Mouse (Mus musculus): ENCODE data around the gene Zfp286. TPM values are rescaled to one million over a fixed set of nuclear protein-coding genes. Genes with fewer than 3 reads are reported as not detected.

Zfp286 gene
- polyA plus RNA-seq (2015; fragmentation: Nextera tagmentation; extraction: Ambion mirVana), result 0.39 and 0.69 TPM in 2 replicates

GRCm38 (mm10) chr11:62788935-62789616, at the start of gene Zfp286:
TSS of gene Zfp286 (minus strand) at chr11:62789462.
- WGBS (ENCODE audit: insufficient replicate concordance), result 6% methylated on average over 34 of the region's 34 CpGs
- ATAC-seq (peak; percentile 72), DNase-seq (peak; percentile 66)
- 0 out of 2 replicates have a peak, but pooled peaks cover 3% of the 10 kb centered on the region for H3K27me3 ChIP-seq (ENCODE audit: insufficient read depth, low read length)
- H3K27ac ChIP-seq (ENCODE audit: low read depth), result no peak within 1 kb of the TSS
- H3K9me3 ChIP-seq (ENCODE audit: low read length), result no peaks in the 10 kb centered on the region
- H3K4me2 ChIP-seq (ENCODE audit: low read depth, low read length), result peak within 1 kb of the TSS; percentile 86
- peaks cover 10% of the 10 kb centered on the region for H3K4me1 ChIP-seq (ENCODE audit: insufficient read depth)
- H3K9ac ChIP-seq (replicated peaks), result peak within 1 kb of the TSS; percentile 51; the same call in 1 of the 2 replicates
- H3K4me3 ChIP-seq (ENCODE audit: low read depth, low read length), result peak within 1 kb of the TSS; percentile 48
- no peaks in the 10 kb centered on the region for H3K36me3 ChIP-seq (replicated peaks; ENCODE audit: insufficient read depth, low read length)
- TF ChIP-seq CTCF (IDR thresholded peaks at IDR 0.05; ENCODE audit: low read depth), result no peak
- TF ChIP-seq EP300 (IDR thresholded peaks at IDR 0.05; ENCODE audit: low read depth), result no peak

- Histone ChIP-seq H3K9ac (replicated peaks) (no peak overlapping the region), H3K9me3 (ENCODE audit: low read length) (no peaks in the 10 kb centered on the region), H3K27ac (ENCODE audit: low read depth) (no peak overlapping the region), H3K4me1 (ENCODE audit: insufficient read depth) (no peaks in the 10 kb centered on the region), H3K4me3 (ENCODE audit: low read depth, low read length) (no peak overlapping the region), H3K27me3 (ENCODE audit: insufficient read depth, low read length) (no peaks in the 10 kb centered on the region), H3K36me3 (replicated peaks; ENCODE audit: insufficient read depth, low read length) (no peaks in the 10 kb centered on the region), H3K4me2 (ENCODE audit: low read depth, low read length) (no peak overlapping the region)
- DNase-seq (no peak), ATAC-seq (no peak)
- TF ChIP-seq CTCF (IDR thresholded peaks at IDR 0.05; ENCODE audit: low read depth) (no peak), EP300 (IDR thresholded peaks at IDR 0.05; ENCODE audit: low read depth) (no peak)
These were observed 42.6 kb upstream of the Zfp286 start for GRCm38 (mm10) chr11:62831906-62832305.

DNA sequence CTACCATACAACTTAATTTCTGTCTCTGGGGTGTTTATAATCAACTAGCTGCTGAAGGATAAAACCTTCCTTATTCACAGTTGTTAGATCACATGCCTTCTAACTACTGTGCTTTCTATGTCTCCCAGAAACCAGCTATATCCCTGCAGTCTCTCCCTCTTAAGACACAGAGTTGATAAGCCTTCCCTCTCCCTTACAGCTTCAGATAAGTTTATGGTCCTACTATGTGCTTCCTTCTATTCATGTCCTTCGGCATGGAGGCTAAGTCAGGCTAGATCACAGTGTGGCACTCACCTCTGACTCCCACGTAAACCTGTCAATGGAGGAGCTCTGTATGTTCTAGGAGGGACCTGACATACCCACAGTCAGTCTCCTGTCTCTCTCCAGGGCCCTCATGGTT, 41.1 kb upstream of the Zfp286 start:
- H3K4me1 ChIP-seq (ENCODE audit: insufficient read depth), result no peaks in the 10 kb centered on the region
- H3K27me3 ChIP-seq (ENCODE audit: insufficient read depth, low read length), result no peaks in the 10 kb centered on the region
- no peak overlapping the region for H3K4me2 ChIP-seq (ENCODE audit: low read depth, low read length)
- TF ChIP-seq CTCF (IDR thresholded peaks at IDR 0.05; ENCODE audit: low read depth), result no peak
- no peak for TF ChIP-seq EP300 (IDR thresholded peaks at IDR 0.05; ENCODE audit: low read depth)
- H3K4me3 ChIP-seq (ENCODE audit: low read depth, low read length), result no peak overlapping the region
- no peaks in the 10 kb centered on the region for H3K36me3 ChIP-seq (replicated peaks; ENCODE audit: insufficient read depth, low read length)
- H3K9ac ChIP-seq (replicated peaks), result no peak overlapping the region
- no peak for ATAC-seq
- H3K27ac ChIP-seq (ENCODE audit: low read depth), result no peak overlapping the region
- DNase-seq, result no peak
- WGBS (ENCODE audit: insufficient replicate concordance), result 72% methylated on average over 2 of the region's 2 CpGs
- no peaks in the 10 kb centered on the region for H3K9me3 ChIP-seq (ENCODE audit: low read length)

GRCm38 (mm10) chr11:62827911-62828310, 38.6 kb upstream of the Zfp286 start:
- no peak for DNase-seq
- Histone ChIP-seq H3K4me1 (ENCODE audit: insufficient read depth) (no peaks in the 10 kb centered on the region), H3K36me3 (replicated peaks; ENCODE audit: insufficient read depth, low read length) (no peaks in the 10 kb centered on the region), H3K4me2 (ENCODE audit: low read depth, low read length) (no peak overlapping the region), H3K9ac (replicated peaks) (no peak overlapping the region), H3K9me3 (ENCODE audit: low read length) (no peaks in the 10 kb centered on the region), H3K27me3 (ENCODE audit: insufficient read depth, low read length) (no peaks in the 10 kb centered on the region), H3K4me3 (ENCODE audit: low read depth, low read length) (no peak overlapping the region), H3K27ac (ENCODE audit: low read depth) (no peak overlapping the region)
- WGBS (ENCODE audit: insufficient replicate concordance), result 75% methylated on average over 3 of the region's 3 CpGs
- TF ChIP-seq EP300 (IDR thresholded peaks at IDR 0.05; ENCODE audit: low read depth), result no peak
- no peak for TF ChIP-seq CTCF (IDR thresholded peaks at IDR 0.05; ENCODE audit: low read depth)
- no peak for ATAC-seq

DNA sequence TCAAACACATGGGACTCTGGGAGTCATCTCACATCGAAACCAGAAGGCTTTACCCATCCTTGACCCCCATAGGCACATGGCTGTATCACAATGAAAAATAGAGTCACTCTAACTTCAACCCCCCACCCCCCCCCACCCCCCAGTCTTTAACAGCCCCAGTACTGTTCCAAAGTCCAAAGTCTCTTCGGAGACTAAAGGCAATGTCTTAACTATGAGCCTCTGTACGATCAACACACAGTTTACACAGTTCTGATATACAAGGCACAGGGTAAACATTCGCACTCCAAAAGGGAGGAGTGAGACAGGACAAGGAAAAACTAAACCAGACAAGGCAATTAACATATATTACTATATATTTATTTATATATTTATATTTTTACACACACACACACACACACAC, 37.9 kb upstream of the Zfp286 start:
- Histone ChIP-seq H3K27me3 (ENCODE audit: insufficient read depth, low read length) (no peaks in the 10 kb centered on the region), H3K4me3 (ENCODE audit: low read depth, low read length) (no peak overlapping the region), H3K9ac (replicated peaks) (no peak overlapping the region), H3K27ac (ENCODE audit: low read depth) (no peak overlapping the region), H3K36me3 (replicated peaks; ENCODE audit: insufficient read depth, low read length) (no peaks in the 10 kb centered on the region), H3K4me2 (ENCODE audit: low read depth, low read length) (no peak overlapping the region), H3K9me3 (ENCODE audit: low read length) (no peaks in the 10 kb centered on the region), H3K4me1 (ENCODE audit: insufficient read depth) (no peaks in the 10 kb centered on the region)
- WGBS (ENCODE audit: insufficient replicate concordance), result 70% methylated on average over 4 of the region's 4 CpGs
- TF ChIP-seq EP300 (IDR thresholded peaks at IDR 0.05; ENCODE audit: low read depth) (no peak), CTCF (IDR thresholded peaks at IDR 0.05; ENCODE audit: low read depth) (no peak)
- no peak for DNase-seq
- no peak for ATAC-seq

DNA sequence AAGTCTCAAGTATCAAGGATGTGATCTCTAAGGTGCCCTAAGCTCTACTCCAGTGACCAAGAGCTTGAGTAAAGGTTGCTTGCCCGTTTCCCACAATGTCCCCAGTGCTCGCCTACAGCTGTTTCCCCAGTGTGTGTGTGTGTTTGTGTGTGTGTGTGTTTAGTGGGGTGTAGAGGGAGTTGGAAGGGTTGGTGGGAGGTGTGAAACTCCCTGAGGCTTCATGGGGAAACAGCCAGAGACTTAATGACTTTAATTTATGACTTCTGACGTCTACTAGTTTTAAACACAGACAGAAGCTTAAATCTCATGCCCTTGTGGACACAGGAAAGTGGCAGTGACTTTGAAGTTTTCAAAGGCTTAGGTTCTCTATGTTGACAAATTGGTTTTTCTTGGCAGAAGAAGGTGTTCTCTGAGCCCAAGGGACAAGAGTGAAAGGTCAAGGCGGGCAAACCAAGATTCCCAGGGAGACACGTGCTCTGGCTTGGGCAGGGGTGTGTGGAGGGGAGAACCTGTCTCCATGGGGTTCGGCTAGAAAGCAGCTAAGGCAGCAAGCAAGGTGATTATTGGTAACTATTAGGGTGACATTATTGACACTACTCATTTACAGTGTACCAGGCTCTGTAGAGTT, 37.0 kb upstream of the Zfp286 start:
- H3K4me2 ChIP-seq (ENCODE audit: low read depth, low read length), result no peak overlapping the region
- no peaks in the 10 kb centered on the region for H3K27me3 ChIP-seq (ENCODE audit: insufficient read depth, low read length)
- 69% methylated on average over 6 of the region's 6 CpGs for WGBS (ENCODE audit: insufficient replicate concordance)
- H3K36me3 ChIP-seq (replicated peaks; ENCODE audit: insufficient read depth, low read length), result no peaks in the 10 kb centered on the region
- no peak overlapping the region for H3K4me3 ChIP-seq (ENCODE audit: low read depth, low read length)
- no peak for DNase-seq
- no peaks in the 10 kb centered on the region for H3K9me3 ChIP-seq (ENCODE audit: low read length)
- peaks cover 3% of the 10 kb centered on the region; the same call in 1 of the 2 replicates for H3K4me1 ChIP-seq (ENCODE audit: insufficient read depth)
- ATAC-seq, result no peak
- H3K9ac ChIP-seq (replicated peaks), result no peak overlapping the region
- TF ChIP-seq EP300 (IDR thresholded peaks at IDR 0.05; ENCODE audit: low read depth) (no peak), CTCF (IDR thresholded peaks at IDR 0.05; ENCODE audit: low read depth) (no peak)
- H3K27ac ChIP-seq (ENCODE audit: low read depth), result no peak overlapping the region

Data from liver, postnatal 0 days (tissue).